Mouse (Mus musculus): ENCODE results near the gene Map7. TPM values are rescaled to one million over a fixed set of nuclear protein-coding genes. Genes with fewer than 3 reads are reported as not detected.

Map7 gene
- total RNA-seq (2023): 10.9 TPM

DNA sequence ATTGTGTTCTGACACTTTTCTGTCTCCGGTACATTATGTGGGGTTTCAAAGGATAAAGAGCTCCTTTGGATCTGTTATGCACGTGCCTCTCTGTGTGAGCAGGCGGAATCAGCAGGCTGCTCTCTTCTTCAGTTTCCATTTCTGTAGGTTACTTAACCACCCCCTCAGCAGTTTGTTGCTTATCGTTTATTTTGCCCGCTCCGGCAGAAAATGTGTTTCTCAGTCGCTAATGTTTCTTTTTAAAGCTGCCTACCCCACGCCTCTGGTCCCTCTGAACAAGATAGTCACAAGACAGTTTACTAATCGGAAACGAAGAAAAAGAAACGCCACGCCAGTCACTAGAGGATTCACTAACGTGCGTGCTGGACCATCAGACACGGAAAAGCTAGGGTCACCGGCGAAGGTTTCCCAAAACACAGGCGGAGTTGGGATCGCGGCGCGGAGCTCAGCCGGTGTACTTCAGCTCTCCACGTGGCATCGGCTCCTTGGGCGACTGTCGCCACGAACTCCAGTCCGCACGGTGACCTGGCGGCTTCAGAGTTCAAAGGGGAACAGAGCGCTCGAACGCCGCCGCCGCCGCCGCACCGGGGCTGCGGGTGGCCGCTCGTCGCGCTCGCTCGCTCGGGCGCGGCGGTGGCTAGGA lies at the start of gene Map7:
Gene Map7 (plus strand): TSS at position 342 of the 643 bp plus-strand sequence.

DNA sequence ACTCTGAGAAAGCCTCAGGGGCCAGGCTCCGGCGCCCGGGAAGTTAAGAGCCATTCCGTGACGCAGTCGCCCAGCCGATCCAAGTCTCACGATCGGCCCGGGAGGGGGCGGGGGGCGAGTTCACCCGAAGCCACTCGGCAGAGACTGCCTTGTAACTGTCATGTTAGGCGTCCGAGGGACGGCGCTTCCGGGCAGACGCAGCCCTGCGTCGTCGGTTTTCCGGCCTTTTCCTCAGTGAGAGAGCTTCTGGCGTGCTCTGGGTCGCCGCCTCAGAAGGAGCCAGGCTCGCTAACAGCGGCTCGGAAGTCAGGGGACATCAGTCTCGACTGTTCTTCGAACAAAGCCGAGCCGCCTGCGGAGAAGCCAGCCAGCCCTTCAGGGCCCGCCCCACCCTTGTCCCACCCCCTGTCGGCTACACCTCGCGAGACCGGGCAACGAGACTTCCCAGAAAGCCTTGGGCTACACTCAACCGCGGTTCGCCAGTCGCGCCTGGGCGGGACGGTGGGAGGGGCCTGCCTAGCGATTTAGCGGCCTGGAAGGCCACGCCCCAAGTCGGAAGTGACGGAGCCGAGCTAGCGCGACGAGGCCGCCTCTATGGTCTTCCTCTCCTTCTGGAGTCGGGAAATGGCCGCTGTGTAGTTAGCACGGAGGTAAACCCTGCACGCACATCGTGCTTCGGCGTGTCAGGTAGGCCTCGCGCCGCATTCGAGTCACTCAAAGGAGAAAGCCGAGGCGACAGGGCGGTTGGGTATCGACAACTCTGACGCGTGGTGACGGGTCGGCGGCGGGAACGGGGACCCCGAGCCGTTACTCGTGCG lies 163.9 kb downstream of the Map7 start, which contains the start of gene Bclaf1:
Gene Bclaf1 (plus strand): TSS at position 552 of the 818 bp plus-strand sequence.

Other genes starting within 250 kb of the Map7 start
- gene Pex7, start 240.8 kb upstream of the Map7 start, total RNA-seq (2023): 14.8 TPM
- 62.9 TPM for gene Map3k5, start 214.0 kb upstream of the Map7 start, total RNA-seq (2023)
- 255 TPM for gene Bclaf1, start 164.0 kb downstream of the Map7 start, total RNA-seq (2023)
- gene Mtfr2, start 199.3 kb downstream of the Map7 start, total RNA-seq (2023): 0.43 TPM

All from CD8-positive naive resting alpha-beta T cell, adult 57 days (primary cell).